Mouse (Mus musculus) CH12.LX (cell line): ENCODE results near the gene Egfl7. TPM values are rescaled to one million over a fixed set of nuclear protein-coding genes. Genes with fewer than 3 reads are reported as not detected.

Source experiments
- DNase-seq: peaks from one replicate; pipeline ENCODE4 v3.0.0-alpha.2; 2013; ENCODE audit errors: extremely low read depth
- H3K27ac ChIP-seq: 2 replicates; pipeline ENCODE4 v1.5.1; 2012; ENCODE audit warnings: low read depth, mild to moderate bottlenecking, control low read depth, moderate library complexity; ENCODE audit not compliant: insufficient read depth
- H3K27me3 ChIP-seq: replicated peaks from 2 replicates; pipeline ENCODE3; 2012; ENCODE audit warnings: inconsistent platforms
- H3K36me3 ChIP-seq, 2 experiments: replicated peaks in 1 of 2; 2 replicates each; pipeline versions ENCODE3 to v1.6.1; 2012; ENCODE audit warnings: inconsistent platforms in 1 of 2, low read length in 1 of 2, mild to moderate bottlenecking in 1 of 2, mixed read lengths in 1 of 2, moderate library complexity in 1 of 2; ENCODE audit not compliant: control insufficient read depth in 1 of 2, insufficient read depth in 1 of 2
- H3K4me1 ChIP-seq, 2 experiments: 2 replicates each; pipeline ENCODE4 v1.6.1; 2012; ENCODE audit warnings: inconsistent platforms in 1 of 2, moderate library complexity in 1 of 2; ENCODE audit not compliant: insufficient read depth in 2 of 2, control insufficient read depth in 1 of 2
- H3K4me2 ChIP-seq: 2 replicates; pipeline ENCODE4 v1.6.1; 2012; ENCODE audit warnings: low read depth, mild to moderate bottlenecking, control low read depth; ENCODE audit not compliant: poor library complexity, insufficient read depth, severe bottlenecking
- H3K4me3 ChIP-seq, 3 experiments: fragments of 150-350 bp in 1 of 3; sonication (generic) in 1 of 3; replicated peaks in 1 of 3; 2 replicates each; pipeline versions ENCODE3 to v1.5.1; 2011 to 2012; ENCODE audit warnings: low read depth in 2 of 3, low read length in 2 of 3, mild to moderate bottlenecking in 2 of 3, moderate library complexity in 2 of 3, control low read depth in 1 of 3, improper control_type of control experiment in 1 of 3, inconsistent platforms in 1 of 3, mixed read lengths in 1 of 3; ENCODE audit not compliant: poor library complexity in 1 of 3
- H3K79me2 ChIP-seq: replicated peaks from 2 replicates; pipeline ENCODE4 v1.6.1; 2012; ENCODE audit warnings: mild to moderate bottlenecking, moderate library complexity; ENCODE audit not compliant: control insufficient read depth, poor library complexity, insufficient read depth, severe bottlenecking; ENCODE audit errors: extremely low read depth
- H3K9ac ChIP-seq: 2 replicates; pipeline ENCODE4 v1.6.1; 2012; ENCODE audit warnings: low read depth, mild to moderate bottlenecking, control low read depth, moderate library complexity; ENCODE audit not compliant: insufficient read depth
- H3K9me3 ChIP-seq: replicated peaks from 2 replicates; pipeline ENCODE3; 2012; ENCODE audit warnings: low read length, inconsistent platforms, mixed read lengths
- CTCF ChIP-seq, 2 experiments: IDR thresholded peaks in 1 of 2; conservative IDR thresholded peaks in 1 of 2; 2 replicates each; pipeline ENCODE4 v1.5.1; 2011 to 2012; ENCODE audit warnings: low read depth in 2 of 2, low read length in 2 of 2, improper control_type of control experiment in 1 of 2, inconsistent platforms in 1 of 2, mild to moderate bottlenecking in 1 of 2, moderate library complexity in 1 of 2
- ELF1 ChIP-seq: IDR thresholded peaks from 2 replicates; pipeline ENCODE4 v1.6.1; 2014; ENCODE audit warnings: low read depth, mild to moderate bottlenecking, inconsistent platforms, low read length, improper control_type of control experiment
- ETS1 ChIP-seq: conservative IDR thresholded peaks from 2 replicates; pipeline ENCODE4 v1.6.1; 2012; ENCODE audit warnings: low read depth, mild to moderate bottlenecking, inconsistent platforms, low read length, improper control_type of control experiment, moderate library complexity
- HCFC1 ChIP-seq: IDR thresholded peaks from 2 replicates; pipeline ENCODE4 v1.6.1; 2012; ENCODE audit warnings: low read depth, mild to moderate bottlenecking, inconsistent platforms, low read length, improper control_type of control experiment
- IRF4 ChIP-seq: IDR thresholded peaks from 2 replicates; pipeline ENCODE4 v1.6.1; 2014; ENCODE audit warnings: low read depth, mild to moderate bottlenecking, inconsistent platforms, low read length, improper control_type of control experiment
- JUND ChIP-seq: conservative IDR thresholded peaks from 2 replicates; pipeline ENCODE4 v1.6.1; 2011; ENCODE audit warnings: low read depth, low read length, improper control_type of control experiment
- MAFK ChIP-seq: IDR thresholded peaks from 2 replicates; pipeline ENCODE4 v1.6.1; 2011; ENCODE audit warnings: low read length, improper control_type of control experiment; ENCODE audit not compliant: insufficient replicate concordance
- MAX ChIP-seq: IDR thresholded peaks from 2 replicates; pipeline ENCODE4 v1.6.1; 2011; ENCODE audit warnings: low read length, improper control_type of control experiment
- MAZ ChIP-seq: IDR thresholded peaks from 2 replicates; pipeline ENCODE4 v1.6.1; 2012; ENCODE audit warnings: low read depth, mild to moderate bottlenecking, inconsistent platforms, low read length, improper control_type of control experiment, moderate library complexity
- MYC ChIP-seq: IDR thresholded peaks from 2 replicates; pipeline ENCODE4 v1.6.1; 2011; ENCODE audit warnings: low read depth, mild to moderate bottlenecking, improper control_type of control experiment, low read length
- POLR2A ChIP-seq: IDR thresholded peaks from 2 replicates; pipeline ENCODE4 v1.6.1; 2011; ENCODE audit warnings: low read depth, mild to moderate bottlenecking, improper control_type of control experiment, low read length
- RAD21 ChIP-seq: IDR thresholded peaks from 2 replicates; pipeline ENCODE4 v1.6.1; 2011; ENCODE audit warnings: low read depth, mild to moderate bottlenecking, low read length, improper control_type of control experiment, moderate library complexity
- RCOR1 ChIP-seq: conservative IDR thresholded peaks from 2 replicates; pipeline ENCODE4 v1.6.1; 2012; ENCODE audit warnings: low read depth, mild to moderate bottlenecking, inconsistent platforms, low read length, improper control_type of control experiment
- SMC3 ChIP-seq: IDR thresholded peaks from 2 replicates; pipeline ENCODE4 v1.6.1; 2011; ENCODE audit warnings: low read depth, low read length, improper control_type of control experiment
- TCF12 ChIP-seq: IDR thresholded peaks from 2 replicates; pipeline ENCODE4 v1.6.1; 2014; ENCODE audit warnings: low read depth, mild to moderate bottlenecking, inconsistent platforms, low read length, improper control_type of control experiment
- ZC3H11A ChIP-seq: IDR thresholded peaks from 2 replicates; pipeline ENCODE4 v1.6.1; 2012; ENCODE audit warnings: low read depth, mild to moderate bottlenecking, inconsistent platforms, low read length, improper control_type of control experiment
- ZMIZ1 ChIP-seq: IDR thresholded peaks from 2 replicates; pipeline ENCODE4 v1.6.1; 2012; ENCODE audit warnings: low read depth, mild to moderate bottlenecking, inconsistent platforms, low read length, improper control_type of control experiment
- dilution Hi-C: fragments of 300-500 bp; cut with MboI; formaldehyde crosslinking; loops from 2 replicates; pipeline ENCODE4 v1.14.3; 2020; ENCODE audit warnings: low sequenced_read_pairs; ENCODE audit not compliant: extremely low pct_unique_long_range_greater_than_20kb, extremely low pct_ligation_motif_present
- in situ Hi-C: fragments of 300-500 bp; cut with MboI; formaldehyde crosslinking; loops from 3 replicates; pipeline ENCODE4 v1.14.3; 2019; ENCODE audit warnings: low sequenced_read_pairs, low pct_ligation_motif_present, low pct_unique_long_range_greater_than_20kb, mixed read lengths
- polyA plus RNA-seq: library from polyadenylated mRNA; unstranded; fragments of >175 nt; gene quantifications from 2 replicates; pipeline ENCODE4 v1.2.1, GENCODE M21; 2012; ENCODE audit warnings: low read depth; ENCODE audit not compliant: insufficient read length
- total RNA-seq, 2 experiments: library from RNA; depleted of rRNA; stranded (reverse); fragments of 300-350 nt in 1 of 2; fragments of >200 nt in 1 of 2; gene quantifications; 2 replicates each; pipeline ENCODE4 v1.2.3; 2012 to 2014

Egfl7 gene
- total and polyA plus RNA-seq, 3 experiments: 20.1 to 39.3 (median 24.7) TPM

- peak; percentile 73 for DNase-seq
- no peak overlapping the region for H3K4me2 ChIP-seq
- H3K9ac ChIP-seq: no peak overlapping the region
- TF ChIP-seq ELF1 (peak; percentile 50; the same call in 1 of the 2 replicates), ZMIZ1 (no peak), TCF12 (peak; percentile 55; the same call in 1 of the 2 replicates), JUND (no peak), RCOR1 (no peak), MAX (peak; percentile 45), RAD21 (peak; percentile 100), IRF4 (peak; percentile 51; the same call in 1 of the 2 replicates), ZC3H11A (peak; percentile 79), SMC3 (peak; percentile 96), CTCF (conservative IDR thresholded peaks at IDR 0.05 in 1 of 2, IDR thresholded peaks at IDR 0.05 in 1 of 2; ENCODE audit: low read depth in 2 of 2, low read length in 2 of 2) (peak; percentile 22 to 97; a peak in 2 of 4 replicates), HCFC1 (peak; percentile 30; the same call in 1 of the 2 replicates)
- H3K27ac ChIP-seq: no peak overlapping the region
- H3K9me3 ChIP-seq: no peaks in the 10 kb centered on the region
- in situ Hi-C loops (loop anchor here (10.0 kb wide), 1 partner anchor 401 kb away; no protein-coding TSS in a partner anchor), dilution Hi-C loops (no loop called here)
- no peaks in the 10 kb centered on the region for H3K36me3 ChIP-seq
- H3K4me3 ChIP-seq: no peak overlapping the region
- no peaks in the 10 kb centered on the region for H3K79me2 ChIP-seq
- H3K27me3 ChIP-seq: peaks cover 2% of the 10 kb centered on the region
- peaks cover 7 to 31% of the 10 kb centered on the region in 2 experiments; a peak in 3 of 4 replicates for H3K4me1 ChIP-seq
Observed at GRCm38 (mm10) chr2:26566221-26566620, 13.6 kb upstream of the Egfl7 start.

GRCm38 (mm10) chr2:26570034-26570433 is 9.8 kb upstream of the Egfl7 start:
- no peak for TF ChIP-seq ETS1
- no peak for TF ChIP-seq MYC
- peak; percentile 74; the same call in 1 of the 2 replicates for TF ChIP-seq MAZ
- TF ChIP-seq MAFK: peak; percentile 98
- TF ChIP-seq ZC3H11A: 0 out of 2 replicates have a peak, but pooled peaks have one; percentile 18
- no peak for TF ChIP-seq POLR2A
- TF ChIP-seq MAX: peak; percentile 47; the same call in 1 of the 2 replicates
- peak; percentile 89 for TF ChIP-seq RAD21
- TF ChIP-seq SMC3: peak; percentile 74
- TF ChIP-seq CTCF (conservative IDR thresholded peaks at IDR 0.05 in 1 of 2, IDR thresholded peaks at IDR 0.05 in 1 of 2; ENCODE audit: low read depth in 2 of 2, low read length in 2 of 2): peak; percentile 86 to 91
- H3K4me3 ChIP-seq: no peak overlapping the region
- no peak overlapping the region for H3K9ac ChIP-seq
- in situ Hi-C loops (no loop called here), dilution Hi-C loops (no loop called here)
- peaks cover 2% of the 10 kb centered on the region for H3K27me3 ChIP-seq
- peak; percentile 62 for DNase-seq
- no peak overlapping the region for H3K4me2 ChIP-seq
- peaks cover 12 to 35% of the 10 kb centered on the region in 2 experiments for H3K4me1 ChIP-seq
- no peaks in the 10 kb centered on the region for H3K79me2 ChIP-seq
- no peaks in the 10 kb centered on the region for H3K9me3 ChIP-seq
- no peaks in the 10 kb centered on the region for H3K36me3 ChIP-seq
- H3K27ac ChIP-seq: no peak overlapping the region
